Mouse (Mus musculus) right cerebral cortex, adult 2 months (tissue): ENCODE data around the gene Zdhhc22.

ENCODE experiments used
- DNase-seq, 2 experiments: peaks; one replicate each; pipeline ENCODE4 v3.0.0; 2021 to 2022; ENCODE audit warnings: low spot score in 2 of 2

Gene Zdhhc22

GRCm38 (mm10) chr12:86989890-86990754 lies at the start of gene Zdhhc22:
Gene Zdhhc22 (minus strand): TSS chr12:86990430.
- no peak for DNase-seq

GRCm38 (mm10) chr12:87036631-87037030 lies 46.4 kb upstream of the Zdhhc22 start:
- no peak for DNase-seq

- no peak for DNase-seq
Measured at GRCm38 (mm10) chr12:87031163-87031763, 41.0 kb upstream of the Zdhhc22 start.

- DNase-seq: no peak
Measured at GRCm38 (mm10) chr12:87029251-87029976, 39.2 kb upstream of the Zdhhc22 start.

GRCm38 (mm10) chr12:87028068-87028467 lies 37.8 kb upstream of the Zdhhc22 start:
- DNase-seq: no peak

- DNase-seq: no peak
Measured at GRCm38 (mm10) chr12:87027391-87027790, 37.2 kb upstream of the Zdhhc22 start.

GRCm38 (mm10) chr12:87026871-87027240 lies 36.6 kb upstream of the Zdhhc22 start:
- DNase-seq: peak in 1 of 2 experiments; percentile 31

- DNase-seq: peak; percentile 80 to 82
Measured at GRCm38 (mm10) chr12:87026109-87026870, 36.1 kb upstream of the Zdhhc22 start.

- DNase-seq: no peak
Measured at GRCm38 (mm10) chr12:87023456-87023855, 33.2 kb upstream of the Zdhhc22 start.

GRCm38 (mm10) chr12:87022006-87022405 lies 31.8 kb upstream of the Zdhhc22 start:
- no peak for DNase-seq

GRCm38 (mm10) chr12:87021040-87021439 lies 30.8 kb upstream of the Zdhhc22 start, which contains the start of gene Tmem63c:
Gene Tmem63c (plus strand): TSS chr12:87021340.
- no peak for DNase-seq

- DNase-seq: no peak
Measured at GRCm38 (mm10) chr12:87018756-87019155, 28.5 kb upstream of the Zdhhc22 start.

- DNase-seq: peak in 1 of 2 experiments; percentile 33
Measured at GRCm38 (mm10) chr12:87017041-87017440, 26.8 kb upstream of the Zdhhc22 start.

GRCm38 (mm10) chr12:87004596-87004995 lies 14.4 kb upstream of the Zdhhc22 start:
- no peak for DNase-seq

- no peak for DNase-seq
Measured at GRCm38 (mm10) chr12:87003606-87004005, 13.4 kb upstream of the Zdhhc22 start.

- DNase-seq: no peak
Measured at GRCm38 (mm10) chr12:87002815-87003214, 12.6 kb upstream of the Zdhhc22 start.

GRCm38 (mm10) chr12:87002209-87002608 lies 12.0 kb upstream of the Zdhhc22 start:
- DNase-seq: no peak

- no peak for DNase-seq
Measured at GRCm38 (mm10) chr12:87000840-87001176, 10.6 kb upstream of the Zdhhc22 start.

GRCm38 (mm10) chr12:87000151-87000839 lies 10.1 kb upstream of the Zdhhc22 start:
- DNase-seq: no peak

GRCm38 (mm10) chr12:86999283-86999820 lies 9.1 kb upstream of the Zdhhc22 start:
- DNase-seq: no peak

- DNase-seq: no peak
Measured at GRCm38 (mm10) chr12:86998699-86999098, 8.5 kb upstream of the Zdhhc22 start.
